ENCODE assay signal across 19 mouse cellular contexts in genomic region chr6:89347792-89348191, GRCm38 (mm10). TPM values are rescaled to one million over a fixed set of nuclear protein-coding genes. Genes with fewer than 3 reads are reported as not detected.
DNase-seq lines count a peak whose midpoint lies in the region; ATAC-seq and TF ChIP-seq lines count a peak whose summit lies in the region.
"Had no signal": no experiment of that assay in that cellular context is flagged by ENCODE, and none has a peak within 500 bp of the region (broad histone marks: within the 10 kb centered on the region; RNA-seq: fewer than 3 reads in every experiment).

No protein-coding gene starts in this region.

- no peak overlapping the region for H3K27ac ChIP-seq in hindbrain, postnatal 0 days
- no peak overlapping the region for H3K27ac ChIP-seq in hindbrain, embryonic 13.5 days
- H3K27ac ChIP-seq in midbrain, embryonic 13.5 days: no peak overlapping the region
- H3K27ac ChIP-seq: embryonic facial prominence, embryonic 15.5 days; limb, embryonic 12.5 days; liver, embryonic 12.5 days; midbrain, embryonic 12.5 days had no signal

- H3K4me1 ChIP-seq in hindbrain, postnatal 0 days (ENCODE audit: insufficient read depth, low read length): peaks cover 24% of the 10 kb centered on the region
- peaks cover 73% of the 10 kb centered on the region for H3K4me1 ChIP-seq in hindbrain, embryonic 13.5 days (replicated peaks)
- peaks cover 69% of the 10 kb centered on the region for H3K4me1 ChIP-seq in midbrain, embryonic 13.5 days (replicated peaks)

- no peak overlapping the region for H3K4me3 ChIP-seq in hindbrain, postnatal 0 days (ENCODE audit: low read length)
- H3K4me3 ChIP-seq in hindbrain, embryonic 13.5 days: no peak overlapping the region
- no peak overlapping the region for H3K4me3 ChIP-seq in midbrain, embryonic 13.5 days (replicated peaks)
- H3K4me3 ChIP-seq: embryonic facial prominence, embryonic 15.5 days; heart, embryonic 10.5 days; hindbrain, embryonic 10.5 days; limb, embryonic 12.5 days; liver, embryonic 12.5 days; midbrain, embryonic 12.5 days had no signal

- no peak for TF ChIP-seq CTCF in hindbrain, postnatal 0 days (IDR thresholded peaks at IDR 0.05; ENCODE audit: low read depth)

- H3K4me2 ChIP-seq in hindbrain, postnatal 0 days (ENCODE audit: low read depth, low read length): no peak overlapping the region
- no peak overlapping the region for H3K4me2 ChIP-seq in hindbrain, embryonic 13.5 days
- H3K4me2 ChIP-seq in midbrain, embryonic 13.5 days (replicated peaks): no peak overlapping the region
- H3K4me2 ChIP-seq: embryonic facial prominence, embryonic 15.5 days; limb, embryonic 12.5 days; liver, embryonic 12.5 days; midbrain, embryonic 12.5 days had no signal

- WGBS in hindbrain, postnatal 0 days: 35% methylated on average over 1 of the region's 1 CpGs
- 80% methylated on average over 1 of the region's 1 CpGs for WGBS in hindbrain, embryonic 13.5 days
- WGBS in midbrain, embryonic 13.5 days: 68% methylated on average over 1 of the region's 1 CpGs

- ATAC-seq in hindbrain, postnatal 0 days: no peak
- ATAC-seq in hindbrain, embryonic 13.5 days (ENCODE audit: low FRiP score): no peak
- ATAC-seq in midbrain, embryonic 13.5 days: no peak
- ATAC-seq: forebrain, embryonic 14.5 days; intestine, postnatal 0 days; liver, embryonic 12.5 days had no signal

- no peaks in the 10 kb centered on the region; the same call in 1 of the 2 replicates for H3K36me3 ChIP-seq in hindbrain, postnatal 0 days (ENCODE audit: insufficient read depth, low read length)
- peaks cover 70% of the 10 kb centered on the region for H3K36me3 ChIP-seq in hindbrain, embryonic 13.5 days
- H3K36me3 ChIP-seq in midbrain, embryonic 13.5 days: peaks cover 84% of the 10 kb centered on the region

- H3K9me3 ChIP-seq in hindbrain, postnatal 0 days (ENCODE audit: low read length): no peaks in the 10 kb centered on the region
- no peaks in the 10 kb centered on the region for H3K9me3 ChIP-seq in hindbrain, embryonic 13.5 days
- no peaks in the 10 kb centered on the region for H3K9me3 ChIP-seq in midbrain, embryonic 13.5 days
- H3K9me3 ChIP-seq: embryonic facial prominence, embryonic 15.5 days; heart, embryonic 10.5 days; hindbrain, embryonic 10.5 days; limb, embryonic 12.5 days; liver, embryonic 12.5 days; midbrain, embryonic 12.5 days had no signal

- no peaks in the 10 kb centered on the region for H3K27me3 ChIP-seq in hindbrain, postnatal 0 days (ENCODE audit: insufficient read depth, low read length)
- no peaks in the 10 kb centered on the region for H3K27me3 ChIP-seq in hindbrain, embryonic 13.5 days
- no peaks in the 10 kb centered on the region for H3K27me3 ChIP-seq in midbrain, embryonic 13.5 days
- H3K27me3 ChIP-seq: embryonic facial prominence, embryonic 15.5 days; limb, embryonic 12.5 days; liver, embryonic 12.5 days; midbrain, embryonic 12.5 days had no signal

- DNase-seq in cerebellum, adult 9-10 months: peak; percentile 33
- DNase-seq in cerebellum, adult 11-12 months: no peak
- DNase-seq in hindbrain, postnatal 0 days (ENCODE audit: low spot score): peak; percentile 38
- DNase-seq in 3134 (ENCODE audit: extremely low read depth, insufficient read length, low spot score) (peak; percentile 37), MN1 (ENCODE audit: low spot score) (peak; percentile 52)
- DNase-seq in embryo, embryonic 10 days (ENCODE audit: low spot score): no peak
- DNase-seq: embryo, embryonic 11 days; lung, adult 18-20 months; thymus, postnatal 14 days had no signal

- no peak overlapping the region for H3K9ac ChIP-seq in hindbrain, postnatal 0 days (replicated peaks; ENCODE audit: low read length)
- H3K9ac ChIP-seq in hindbrain, embryonic 13.5 days: no peak overlapping the region
- no peak overlapping the region for H3K9ac ChIP-seq in midbrain, embryonic 13.5 days (replicated peaks)
- H3K9ac ChIP-seq: embryonic facial prominence, embryonic 15.5 days; limb, embryonic 12.5 days; liver, embryonic 12.5 days; midbrain, embryonic 12.5 days had no signal

RNA-seq across cellular contexts. Expression of gene Plxna1, which starts 14.6 kb away (rescaled TPM):
- total RNA-seq in hindbrain, postnatal 0 days (2014; rRNA removed): 135 and 145 TPM in 2 replicates
- polyA plus RNA-seq in hindbrain, postnatal 0 days (2015; fragmentation: Nextera tagmentation; extraction: Ambion mirVana): 25.3 and 30.6 TPM in 2 replicates
- polyA plus RNA-seq in hindbrain, embryonic 13.5 days (2015; fragmentation: Nextera tagmentation; extraction: Ambion mirVana): 44.9 and 45.3 TPM in 2 replicates
- 53.1 and 69.4 TPM in 2 replicates for polyA plus RNA-seq in midbrain, embryonic 13.5 days (2015; fragmentation: Nextera tagmentation; extraction: Ambion mirVana)

Comparison
In these comparisons a context has a peak if more than half of its experiments do, and no peak if none do; other contexts are left out.
1. DNase-seq: peak in cerebellum, adult 9-10 months (single experiment), hindbrain, postnatal 0 days (single experiment), 3134 (single experiment) and MN1 (single experiment); none in cerebellum, adult 11-12 months (single experiment) and embryo, embryonic 10 days (single experiment).